Mouse (Mus musculus): ENCODE data around the gene Gstt4. TPM values are rescaled to one million over a fixed set of nuclear protein-coding genes. Genes with fewer than 3 reads are reported as not detected.

Gene Gstt4
- polyA plus RNA-seq, 1 experiment from 2014 or later: not detected

GRCm38 (mm10) chr10:75824530-75824929, 2.2 kb upstream of the Gstt4 start:
- Histone ChIP-seq H3K4me2 (replicated peaks; ENCODE audit: low read depth) (no peak overlapping the region), H3K27me3 (replicated peaks; ENCODE audit: control insufficient read depth, insufficient read depth, low read length) (no peaks in the 10 kb centered on the region), H3K9ac (ENCODE audit: low read depth, low read length) (no peak overlapping the region), H3K27ac (ENCODE audit: low read depth, low read length) (no peak overlapping the region), H3K9me3 (ENCODE audit: control insufficient read depth) (no peaks in the 10 kb centered on the region), H3K36me3 (ENCODE audit: control insufficient read depth, insufficient read depth) (no peaks in the 10 kb centered on the region), H3K4me1 (replicated peaks; ENCODE audit: control insufficient read depth, insufficient read depth, low read length) (no peaks in the 10 kb centered on the region), H3K4me3 (ENCODE audit: low read depth, low read length) (no peak overlapping the region)
- 75% methylated on average over 4 of the region's 4 CpGs for WGBS
- TF ChIP-seq CTCF (IDR thresholded peaks at IDR 0.05; ENCODE audit: low read depth): no peak
- no peak for ATAC-seq

GRCm38 (mm10) chr10:75823782-75824181, 1.4 kb upstream of the Gstt4 start:
- Histone ChIP-seq H3K4me2 (replicated peaks; ENCODE audit: low read depth) (no peak overlapping the region), H3K36me3 (ENCODE audit: control insufficient read depth, insufficient read depth) (no peaks in the 10 kb centered on the region), H3K4me1 (replicated peaks; ENCODE audit: control insufficient read depth, insufficient read depth, low read length) (no peaks in the 10 kb centered on the region), H3K27ac (ENCODE audit: low read depth, low read length) (no peak overlapping the region), H3K9me3 (ENCODE audit: control insufficient read depth) (no peaks in the 10 kb centered on the region), H3K9ac (ENCODE audit: low read depth, low read length) (no peak overlapping the region), H3K27me3 (replicated peaks; ENCODE audit: control insufficient read depth, insufficient read depth, low read length) (no peaks in the 10 kb centered on the region), H3K4me3 (ENCODE audit: low read depth, low read length) (no peak overlapping the region)
- TF ChIP-seq CTCF (IDR thresholded peaks at IDR 0.05; ENCODE audit: low read depth): no peak
- WGBS: 95% methylated on average over 1 of the region's 1 CpGs
- ATAC-seq: no peak

GRCm38 (mm10) chr10:75819882-75820281, 2.5 kb downstream of the Gstt4 start:
- H3K36me3 ChIP-seq (ENCODE audit: control insufficient read depth, insufficient read depth): no peaks in the 10 kb centered on the region
- 86% methylated on average over 5 of the region's 5 CpGs for WGBS
- H3K9me3 ChIP-seq (ENCODE audit: control insufficient read depth): no peaks in the 10 kb centered on the region
- ATAC-seq: no peak
- no peak overlapping the region for H3K4me3 ChIP-seq (ENCODE audit: low read depth, low read length)
- no peaks in the 10 kb centered on the region for H3K4me1 ChIP-seq (replicated peaks; ENCODE audit: control insufficient read depth, insufficient read depth, low read length)
- TF ChIP-seq CTCF (IDR thresholded peaks at IDR 0.05; ENCODE audit: low read depth): no peak
- no peak overlapping the region for H3K9ac ChIP-seq (ENCODE audit: low read depth, low read length)
- H3K27me3 ChIP-seq (replicated peaks; ENCODE audit: control insufficient read depth, insufficient read depth, low read length): no peaks in the 10 kb centered on the region
- no peak overlapping the region for H3K27ac ChIP-seq (ENCODE audit: low read depth, low read length)
- H3K4me2 ChIP-seq (replicated peaks; ENCODE audit: low read depth): no peak overlapping the region

- no peak overlapping the region for H3K27ac ChIP-seq (ENCODE audit: low read depth, low read length)
- WGBS: 69% methylated on average over 10 of the region's 10 CpGs
- ATAC-seq: no peak
- no peak overlapping the region for H3K4me3 ChIP-seq (ENCODE audit: low read depth, low read length)
- no peaks in the 10 kb centered on the region for H3K27me3 ChIP-seq (replicated peaks; ENCODE audit: control insufficient read depth, insufficient read depth, low read length)
- no peaks in the 10 kb centered on the region for H3K4me1 ChIP-seq (replicated peaks; ENCODE audit: control insufficient read depth, insufficient read depth, low read length)
- TF ChIP-seq CTCF (IDR thresholded peaks at IDR 0.05; ENCODE audit: low read depth): peak; percentile 52
- no peaks in the 10 kb centered on the region for H3K9me3 ChIP-seq (ENCODE audit: control insufficient read depth)
- no peak overlapping the region for H3K9ac ChIP-seq (ENCODE audit: low read depth, low read length)
- no peak overlapping the region for H3K4me2 ChIP-seq (replicated peaks; ENCODE audit: low read depth)
- no peaks in the 10 kb centered on the region for H3K36me3 ChIP-seq (ENCODE audit: control insufficient read depth, insufficient read depth)
These were observed 3.7 kb downstream of the Gstt4 start for GRCm38 (mm10) chr10:75818641-75819040.

- no peaks in the 10 kb centered on the region for H3K4me1 ChIP-seq (replicated peaks; ENCODE audit: control insufficient read depth, insufficient read depth, low read length)
- TF ChIP-seq CTCF (IDR thresholded peaks at IDR 0.05; ENCODE audit: low read depth): no peak
These were observed 18.1 kb downstream of the Gstt4 start for GRCm38 (mm10) chr10:75804217-75804616.

GRCm38 (mm10) chr10:75798176-75798696, 24.1 kb downstream of the Gstt4 start, which contains the start of gene Gstt1:
Gstt1 (minus strand) TSS chr10:75798584.
- no peaks in the 10 kb centered on the region for H3K27me3 ChIP-seq (replicated peaks; ENCODE audit: control insufficient read depth, insufficient read depth, low read length)
- H3K9ac ChIP-seq (ENCODE audit: low read depth, low read length): peak within 1 kb of the TSS; percentile 32
- H3K27ac ChIP-seq (ENCODE audit: low read depth, low read length): no peak within 1 kb of the TSS
- 4% methylated on average over 18 of the region's 18 CpGs for WGBS
- no peaks in the 10 kb centered on the region for H3K9me3 ChIP-seq (ENCODE audit: control insufficient read depth)
- ATAC-seq: no peak; the same call in 1 of the 2 replicates
- H3K4me1 ChIP-seq (replicated peaks; ENCODE audit: control insufficient read depth, insufficient read depth, low read length): peaks cover 5% of the 10 kb centered on the region; the same call in 1 of the 2 replicates
- TF ChIP-seq CTCF (IDR thresholded peaks at IDR 0.05; ENCODE audit: low read depth): no peak
- no peaks in the 10 kb centered on the region for H3K36me3 ChIP-seq (ENCODE audit: control insufficient read depth, insufficient read depth)
- peak within 1 kb of the TSS; percentile 93 for H3K4me2 ChIP-seq (replicated peaks; ENCODE audit: low read depth)
- H3K4me3 ChIP-seq (ENCODE audit: low read depth, low read length): peak within 1 kb of the TSS; percentile 49

More at GRCm38 (mm10) chr10:75804217-75804616, 18.1 kb downstream of the Gstt4 start:
- WGBS: 63% methylated on average over 2 of the region's 2 CpGs
- Histone ChIP-seq H3K36me3 (ENCODE audit: control insufficient read depth, insufficient read depth) (no peaks in the 10 kb centered on the region), H3K27ac (ENCODE audit: low read depth, low read length) (no peak overlapping the region), H3K27me3 (replicated peaks; ENCODE audit: control insufficient read depth, insufficient read depth, low read length) (no peaks in the 10 kb centered on the region), H3K9ac (ENCODE audit: low read depth, low read length) (no peak overlapping the region), H3K9me3 (ENCODE audit: control insufficient read depth) (no peaks in the 10 kb centered on the region), H3K4me2 (replicated peaks; ENCODE audit: low read depth) (no peak overlapping the region), H3K4me3 (ENCODE audit: low read depth, low read length) (no peak overlapping the region)
- ATAC-seq: no peak

Measured in intestine, postnatal 0 days (tissue).